Mouse (Mus musculus) layer of hippocampus, adult 11-12 months (tissue): ENCODE results near the gene Fam129b.
"Not testable (repeated sequence)": the region's sequence is repeated elsewhere in the genome, so short reads cannot be mapped to it uniquely, and the experiment has no call there.

ENCODE experiments used
- DNase-seq: peaks from one replicate; pipeline ENCODE4 v3.0.0; 2022; ENCODE audit warnings: low spot score

Gene Fam129b

DNA sequence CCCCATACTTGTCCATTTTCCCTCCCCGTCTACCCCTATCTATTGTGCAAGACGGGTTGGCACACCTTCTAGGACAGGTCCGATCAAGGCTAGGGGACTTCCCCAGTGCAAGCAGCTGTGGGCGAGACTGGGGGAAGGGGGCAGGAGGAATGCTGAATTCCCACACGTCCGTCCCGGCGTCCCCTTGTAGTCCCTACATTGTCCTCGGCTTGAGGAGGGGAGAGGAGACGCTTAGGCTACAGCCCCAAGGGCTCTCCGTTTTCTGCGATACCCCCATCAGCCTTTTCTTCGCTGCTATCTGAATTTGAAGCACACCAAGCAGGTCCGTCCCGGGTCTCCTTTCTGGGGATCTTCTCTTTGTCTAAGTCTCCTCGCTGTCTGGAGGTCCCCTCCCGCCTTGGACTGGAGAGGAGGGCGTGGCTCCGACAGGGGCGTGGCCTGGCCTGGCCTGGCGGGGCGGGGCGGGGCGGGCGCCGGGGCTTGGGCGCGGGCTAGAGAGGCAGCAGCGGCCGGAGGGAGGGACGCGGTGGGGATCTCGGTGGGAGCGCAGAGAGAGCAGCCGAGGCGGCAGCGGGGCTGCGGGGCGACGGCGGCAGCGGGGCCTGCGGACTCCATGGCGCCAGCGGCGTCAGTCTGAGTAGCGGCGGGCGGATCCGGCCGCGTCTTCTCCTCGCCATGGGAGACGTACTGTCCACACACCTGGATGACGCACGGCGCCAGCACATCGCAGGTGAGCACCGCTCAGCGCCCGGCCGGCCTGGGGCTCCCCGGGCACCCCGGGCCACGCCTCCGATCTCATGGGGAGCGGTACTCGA is at the start of gene Fam129b:
TSS of gene Fam129b (plus strand) at position 440 of the 815 bp plus-strand sequence.
- DNase-seq: peak; percentile 71

DNA sequence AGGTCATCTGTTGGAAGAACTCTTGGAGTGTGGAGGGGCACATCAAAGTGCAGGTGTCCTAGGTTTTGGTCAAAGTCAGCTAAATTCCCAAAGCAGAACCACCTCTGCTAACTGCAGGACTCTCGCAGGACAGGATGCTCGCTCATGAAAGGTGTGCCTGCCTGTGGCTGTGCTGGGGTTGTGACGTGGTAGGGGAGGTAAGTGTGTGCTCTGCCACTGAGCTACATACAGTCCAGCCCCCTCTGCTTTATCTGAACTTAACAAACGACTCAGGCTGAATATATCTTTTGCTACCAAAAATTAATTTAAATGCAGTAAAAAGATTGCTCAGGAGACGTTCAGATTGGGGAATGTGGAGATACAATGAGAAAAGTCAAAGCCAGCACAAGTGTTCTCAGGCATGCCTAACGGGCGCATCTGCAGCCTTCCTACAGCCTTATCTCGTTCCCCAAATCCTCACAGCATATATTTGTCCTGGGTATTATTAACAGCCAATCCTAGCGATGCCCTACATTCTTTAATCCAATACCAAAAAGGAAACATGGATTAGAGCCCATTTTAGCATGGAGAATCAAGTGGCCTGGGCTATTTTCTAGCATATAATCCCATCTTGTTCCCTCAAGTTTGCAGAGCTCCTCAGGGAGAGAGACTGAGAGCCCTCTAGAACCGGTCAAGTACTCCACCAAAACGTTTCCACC is 46.8 kb upstream of the Fam129b start:
- DNase-seq: no peak

DNA sequence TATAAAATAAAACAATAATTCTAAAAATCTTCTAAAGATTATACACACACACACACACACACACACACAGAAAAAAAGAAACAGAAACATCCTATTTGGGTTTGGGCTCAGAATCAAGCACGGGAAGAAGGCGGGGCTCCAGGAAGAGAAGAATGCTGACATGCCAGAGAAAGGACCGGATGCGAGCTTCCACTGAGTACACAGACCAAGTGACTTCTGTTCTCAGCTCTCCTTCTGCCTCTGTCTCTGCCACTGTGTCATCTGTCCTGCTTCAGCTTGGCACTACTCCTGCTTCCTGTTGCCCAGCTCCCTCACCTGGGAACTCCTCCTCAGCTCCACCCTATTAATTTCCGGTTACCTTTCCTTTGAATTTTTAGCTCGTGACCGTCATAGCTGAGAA is 41.4 kb upstream of the Fam129b start:
- no peak for DNase-seq

- DNase-seq: no peak
These were observed 40.3 kb upstream of the Fam129b start for GRCm38 (mm10) chr2:32835588-32835987.

GRCm38 (mm10) chr2:32838147-32838884 is 37.6 kb upstream of the Fam129b start:
- no peak for DNase-seq

DNA sequence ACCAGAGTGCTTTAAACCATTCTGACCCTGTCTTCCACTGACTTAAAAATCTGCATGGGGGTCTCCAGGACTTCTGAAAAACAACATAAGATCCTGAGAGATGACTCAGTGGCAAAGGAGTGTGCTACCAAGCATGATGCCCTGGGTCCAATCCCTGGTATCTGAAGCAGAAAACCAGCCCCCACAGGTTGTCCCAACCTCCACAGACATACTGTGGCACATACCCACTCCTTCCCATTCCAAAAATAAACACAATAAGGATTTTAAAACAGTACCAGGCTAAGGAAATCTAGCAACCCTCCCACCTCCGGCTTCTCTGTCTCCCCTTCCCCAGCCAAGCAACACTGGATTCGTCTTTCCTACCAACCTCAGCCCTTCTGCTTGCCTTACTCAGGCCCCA is 36.7 kb upstream of the Fam129b start:
- no peak for DNase-seq

GRCm38 (mm10) chr2:32841099-32841498 is 34.8 kb upstream of the Fam129b start:
- DNase-seq: no peak

GRCm38 (mm10) chr2:32842558-32842957 is 33.4 kb upstream of the Fam129b start:
- DNase-seq: no peak

DNA sequence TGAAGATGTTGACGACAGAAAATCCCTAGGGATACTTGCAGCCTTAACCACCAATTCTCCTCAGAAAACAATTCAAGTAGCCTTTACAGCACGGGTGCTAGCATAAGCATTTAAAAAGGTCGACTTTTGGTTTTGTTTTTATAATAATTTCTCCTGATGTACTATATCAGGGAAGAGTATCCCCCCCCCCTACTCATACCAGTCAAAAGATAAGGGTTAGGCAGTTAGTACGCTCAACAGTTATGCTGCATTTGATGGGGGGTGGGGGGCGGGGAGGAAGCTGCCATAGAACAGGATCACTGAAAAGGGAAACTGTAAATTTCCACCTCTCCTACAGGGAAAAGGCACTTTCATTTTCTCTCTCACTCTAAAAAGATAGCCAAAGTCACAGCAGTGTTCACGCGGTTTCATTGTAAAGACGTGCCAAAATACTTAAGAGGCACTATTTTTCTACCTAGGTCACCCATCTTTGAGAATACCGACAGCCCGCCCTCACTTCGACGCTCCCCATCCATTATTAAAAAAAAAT is 30.3 kb upstream of the Fam129b start:
- no peak for DNase-seq

- peak; percentile 68 for DNase-seq
These were observed 29.7 kb upstream of the Fam129b start for GRCm38 (mm10) chr2:32846101-32846804.

DNA sequence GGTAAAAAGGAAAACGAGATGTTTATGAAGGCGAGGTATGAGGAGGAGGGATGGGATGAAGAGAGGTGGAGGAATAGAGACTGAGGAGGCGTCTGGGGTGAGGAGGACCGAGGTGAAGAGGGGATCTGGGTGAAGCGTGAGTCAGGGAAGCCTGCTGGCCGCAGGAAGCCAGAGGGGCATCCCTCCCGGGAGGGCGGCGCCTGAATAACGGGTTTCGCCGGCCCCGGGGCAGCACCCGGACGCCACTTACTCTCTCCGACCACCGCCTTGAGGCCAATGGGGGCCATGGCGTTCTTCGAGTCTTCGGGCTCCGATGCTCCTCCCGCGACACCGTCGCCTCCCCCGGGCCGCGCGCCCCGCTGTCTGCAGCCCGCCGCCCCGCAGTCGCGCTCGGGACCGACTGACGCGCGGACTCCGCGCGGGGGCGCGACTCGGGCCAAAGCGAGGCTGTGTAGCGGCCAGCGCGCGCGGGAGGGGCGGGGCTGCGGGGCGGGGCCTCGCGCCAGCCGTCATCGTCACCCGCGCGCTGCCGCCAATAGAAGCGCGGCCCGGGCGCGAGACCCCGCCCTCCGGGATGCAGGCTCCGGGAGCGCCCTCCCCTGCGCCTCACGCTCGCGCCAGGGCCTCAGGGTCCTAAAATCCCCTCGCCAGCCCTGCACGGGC is 29.0 kb upstream of the Fam129b start, which contains the start of gene Stxbp1:
TSS of gene Stxbp1 (minus strand) at position 441 of the 663 bp plus-strand sequence.
- peak; percentile 88 for DNase-seq

DNA sequence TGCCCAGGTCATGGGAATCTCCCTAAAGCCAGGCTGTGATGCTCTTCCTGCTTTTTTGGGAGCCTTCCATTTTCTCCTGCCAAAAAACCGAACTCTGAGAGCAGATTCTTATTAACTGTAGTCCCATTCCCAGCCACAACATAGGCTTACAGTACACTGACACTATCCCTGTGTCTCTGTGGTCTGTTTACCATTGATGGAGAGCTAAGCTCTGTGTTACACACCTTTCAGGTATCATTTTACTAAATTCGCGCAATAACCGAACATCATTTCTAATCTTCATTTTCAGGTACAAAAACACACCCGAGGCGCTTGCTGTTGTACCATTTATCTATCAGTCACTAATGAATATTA is 28.5 kb upstream of the Fam129b start:
- DNase-seq: no peak

GRCm38 (mm10) chr2:32852156-32852555 is 23.8 kb upstream of the Fam129b start:
- DNase-seq: peak; percentile 61

- not testable (repeated sequence) for DNase-seq
These were observed 22.2 kb upstream of the Fam129b start for GRCm38 (mm10) chr2:32853716-32854115.

- peak; percentile 95 for DNase-seq
These were observed 21.7 kb upstream of the Fam129b start for GRCm38 (mm10) chr2:32854206-32854605.

- DNase-seq: no peak
These were observed 20.7 kb upstream of the Fam129b start for GRCm38 (mm10) chr2:32855046-32855785.

- DNase-seq: no peak
These were observed 20.0 kb upstream of the Fam129b start for GRCm38 (mm10) chr2:32855790-32856465.

GRCm38 (mm10) chr2:32857584-32857983 is 18.3 kb upstream of the Fam129b start:
- DNase-seq: peak; percentile 71

DNA sequence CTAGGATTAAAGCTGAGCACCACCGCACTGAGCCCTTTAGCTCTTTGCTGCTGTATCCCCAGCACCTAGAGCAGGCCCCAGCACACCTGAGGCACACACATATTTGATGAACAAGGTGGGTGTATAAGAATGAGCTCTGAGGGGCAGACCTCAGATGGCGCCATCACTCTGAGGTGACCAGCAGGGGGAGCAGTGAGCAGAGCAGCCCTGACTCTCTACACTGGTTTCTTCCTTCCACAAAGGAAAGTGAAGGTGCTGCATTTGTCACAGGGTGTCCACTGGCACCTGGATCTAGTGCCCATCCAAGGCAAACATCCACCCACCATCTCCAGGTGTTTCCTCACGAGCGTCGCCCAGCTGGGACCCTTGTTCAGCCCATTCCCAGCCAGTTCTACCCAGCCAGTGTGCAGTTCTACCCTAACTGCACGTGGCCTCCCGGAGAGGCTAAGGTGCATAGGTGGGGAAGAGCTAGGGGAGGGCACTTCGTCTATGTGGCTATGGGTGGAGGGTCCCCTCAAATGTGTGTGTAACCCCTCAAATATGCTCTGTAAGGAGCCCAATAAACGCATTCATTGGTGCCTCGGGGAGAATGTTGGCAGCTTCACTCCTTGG is 16.8 kb upstream of the Fam129b start:
- no peak for DNase-seq
